Mouse (Mus musculus): ENCODE results near the gene Olfr348. TPM values are rescaled to one million over a fixed set of nuclear protein-coding genes. Genes with fewer than 3 reads are reported as not detected.

The Olfr348 gene
- polyA plus RNA-seq (2015; fragmentation: Nextera tagmentation; extraction: Ambion mirVana): not detected in 2 replicates

DNA sequence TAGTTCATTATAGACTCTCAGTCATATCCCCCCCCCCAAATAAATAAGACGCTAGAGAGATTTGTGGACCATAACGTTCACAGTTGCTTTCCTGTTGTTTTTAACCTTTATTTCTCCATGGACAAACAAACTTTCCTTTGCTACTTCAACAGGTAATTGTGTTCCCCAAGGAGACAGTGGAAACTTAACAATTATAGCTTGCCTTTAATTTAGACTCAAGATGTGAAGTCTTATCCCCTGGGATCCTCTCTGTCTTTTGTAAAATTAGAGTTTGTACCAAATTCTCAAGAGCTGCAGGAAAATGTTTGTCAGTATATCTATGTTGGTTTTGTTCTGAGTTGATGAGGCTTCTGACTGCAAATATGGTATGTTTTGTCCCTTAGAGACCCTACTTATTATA lies at the start of gene Olfr348:
Gene Olfr348 (plus strand): TSS at position 301 of the 400 bp plus-strand sequence.

DNA sequence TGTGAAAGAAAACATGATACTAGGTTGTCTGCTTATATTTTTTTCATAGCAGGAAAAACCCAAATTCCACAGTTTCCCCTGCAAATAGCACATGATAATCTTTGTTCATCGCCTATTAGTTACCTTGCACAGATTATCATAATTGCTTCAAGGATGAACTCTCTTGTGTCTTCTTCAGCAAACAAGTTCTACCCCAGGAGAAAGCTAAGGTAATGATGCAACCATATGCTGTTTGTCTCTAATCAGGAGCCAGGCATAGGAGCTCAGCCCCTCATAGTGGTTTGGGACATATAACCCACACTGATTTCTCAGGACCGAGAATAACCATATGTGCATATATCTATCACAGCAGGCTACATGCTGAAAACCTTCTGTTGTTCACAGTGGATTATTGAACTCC lies 6.2 kb downstream of the Olfr348 start, which contains the start of gene Olfr50:
Gene Olfr50 (plus strand): TSS at position 301 of the 400 bp plus-strand sequence.

DNA sequence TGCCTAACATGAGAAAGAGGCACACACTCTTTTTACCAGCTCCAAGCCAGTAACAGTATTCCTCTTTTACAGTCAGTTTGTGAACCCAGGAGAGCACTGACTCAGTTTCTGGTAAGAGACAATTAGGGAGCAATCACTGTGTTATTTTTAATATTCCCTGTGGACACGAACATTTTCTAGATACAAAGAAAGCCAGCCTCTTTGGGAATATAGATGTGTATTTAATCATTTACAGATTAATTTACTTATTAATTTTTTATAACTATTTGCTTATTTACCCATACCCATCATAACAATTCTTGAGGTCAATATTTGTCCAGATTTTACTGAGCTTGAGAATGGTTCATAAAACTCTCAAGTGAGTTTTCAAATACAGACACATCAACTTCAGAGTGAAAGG lies 32.9 kb downstream of the Olfr348 start, which contains the start of gene Olfr3:
Gene Olfr3 (minus strand): TSS at position 101 of the 400 bp plus-strand sequence.

Other genes with a start within 250 kb of the Olfr348 start
- not detected in 2 replicates for gene Olfr344, start 217.6 kb upstream of the Olfr348 start, polyA plus RNA-seq (2015; fragmentation: Nextera tagmentation; extraction: Ambion mirVana)
- not detected in 2 replicates for gene Olfr345, start 144.2 kb upstream of the Olfr348 start, polyA plus RNA-seq (2015; fragmentation: Nextera tagmentation; extraction: Ambion mirVana)
- not detected in 2 replicates for gene Olfr346, start 98.5 kb upstream of the Olfr348 start, polyA plus RNA-seq (2015; fragmentation: Nextera tagmentation; extraction: Ambion mirVana)
- not detected in 2 replicates for gene Olfr347, start 52.4 kb upstream of the Olfr348 start, polyA plus RNA-seq (2015; fragmentation: Nextera tagmentation; extraction: Ambion mirVana)
- not detected in 2 replicates for gene Olfr50, start 6.3 kb downstream of the Olfr348 start, polyA plus RNA-seq (2015; fragmentation: Nextera tagmentation; extraction: Ambion mirVana)
- gene Olfr3, start 32.8 kb downstream of the Olfr348 start, polyA plus RNA-seq (2015; fragmentation: Nextera tagmentation; extraction: Ambion mirVana): not detected in 2 replicates
- gene Olfr350, start 62.0 kb downstream of the Olfr348 start, polyA plus RNA-seq (2015; fragmentation: Nextera tagmentation; extraction: Ambion mirVana): not detected in 2 replicates
- gene Olfr351, start 78.4 kb downstream of the Olfr348 start, polyA plus RNA-seq (2015; fragmentation: Nextera tagmentation; extraction: Ambion mirVana): not detected in 2 replicates
- not detected in 2 replicates for gene Olfr352, start 84.2 kb downstream of the Olfr348 start, polyA plus RNA-seq (2015; fragmentation: Nextera tagmentation; extraction: Ambion mirVana)
- gene Olfr353, start 108.7 kb downstream of the Olfr348 start, polyA plus RNA-seq (2015; fragmentation: Nextera tagmentation; extraction: Ambion mirVana): not detected in 2 replicates
- gene Olfr354, start 121.4 kb downstream of the Olfr348 start, polyA plus RNA-seq (2015; fragmentation: Nextera tagmentation; extraction: Ambion mirVana): not detected in 2 replicates
- gene Olfr355, start 144.6 kb downstream of the Olfr348 start, polyA plus RNA-seq (2015; fragmentation: Nextera tagmentation; extraction: Ambion mirVana): not detected in 2 replicates
- not detected in 2 replicates for gene Olfr356, start 152.8 kb downstream of the Olfr348 start, polyA plus RNA-seq (2015; fragmentation: Nextera tagmentation; extraction: Ambion mirVana)
- gene Olfr357, start 209.6 kb downstream of the Olfr348 start, polyA plus RNA-seq (2015; fragmentation: Nextera tagmentation; extraction: Ambion mirVana): not detected in 2 replicates
- not detected in 2 replicates for gene Olfr358, start 225.1 kb downstream of the Olfr348 start, polyA plus RNA-seq (2015; fragmentation: Nextera tagmentation; extraction: Ambion mirVana)

Data from skeletal muscle tissue, postnatal 0 days (tissue).